Mouse (Mus musculus): ENCODE measurements around the gene Gna14. TPM values are rescaled to one million over a fixed set of nuclear protein-coding genes. Genes with fewer than 3 reads are reported as not detected.

Gna14 gene
- polyA plus RNA-seq (2012; rRNA removed): 15.0 and 17.2 TPM in 2 replicates

GRCm38 (mm10) chr19:16435531-16436231, at the start of gene Gna14:
TSS of gene Gna14 (plus strand) at chr19:16435762.

